Mouse (Mus musculus) layer of hippocampus, adult 2 months (tissue): Measurements from ENCODE around the gene Ppp6r2. TPM values are rescaled to one million over a fixed set of nuclear protein-coding genes. Genes with fewer than 3 reads are reported as not detected.
A peak's percentile ranks its signal among the peaks of the same experiment; 100 is the strongest.

Experiments used
- DNase-seq, 2 experiments: peaks; one replicate each; pipeline ENCODE4 v3.0.0; 2022; ENCODE audit warnings: low spot score in 2 of 2
- H3K27ac ChIP-seq: fragments of 200-600 bp; 2 replicates; pipeline ENCODE4 v1.8.1; 2022
- H3K4me3 ChIP-seq: fragments of 200-600 bp; 2 replicates; pipeline ENCODE4 v1.8.1; 2022; ENCODE audit warnings: mild to moderate bottlenecking
- CTCF ChIP-seq: fragments of 200-600 bp; conservative IDR thresholded peaks from 2 replicates; pipeline ENCODE4 v1.8.1; 2022; ENCODE audit warnings: antibody characterized with exemption, mild to moderate bottlenecking, moderate library complexity
- total RNA-seq, 2 experiments: library from RNA; stranded (reverse); gene quantifications; 2 replicates each; pipeline ENCODE4 v1.2.3; 2021

The Ppp6r2 gene
- total RNA-seq, 2 experiments from 2014 or later: 170 to 172 TPM

- Histone ChIP-seq H3K4me3 (no peak overlapping the region), H3K27ac (peak overlapping the region; percentile 81; the same call in 1 of the 2 replicates)
- no peak for TF ChIP-seq CTCF
- no peak for DNase-seq
These were observed 75.2 kb downstream of the Ppp6r2 start for GRCm38 (mm10) chr15:89286582-89286981.

GRCm38 (mm10) chr15:89288227-89288767 lies 76.9 kb downstream of the Ppp6r2 start:
- no peak overlapping the region for H3K4me3 ChIP-seq
- no peak overlapping the region; the same call in 1 of the 2 replicates for H3K27ac ChIP-seq
- DNase-seq: no peak
- no peak for TF ChIP-seq CTCF

- no peak for DNase-seq
- no peak overlapping the region for H3K4me3 ChIP-seq
- H3K27ac ChIP-seq: no peak overlapping the region; the same call in 1 of the 2 replicates
- no peak for TF ChIP-seq CTCF
These were observed 78.1 kb downstream of the Ppp6r2 start for GRCm38 (mm10) chr15:89289455-89289854.

GRCm38 (mm10) chr15:89291521-89291920 lies 80.2 kb downstream of the Ppp6r2 start:
- no peak for DNase-seq
- no peak for TF ChIP-seq CTCF
- Histone ChIP-seq H3K4me3 (no peak overlapping the region), H3K27ac (no peak overlapping the region)

- Histone ChIP-seq H3K27ac (no peak overlapping the region), H3K4me3 (no peak overlapping the region)
- TF ChIP-seq CTCF: no peak
- DNase-seq: no peak
These were observed 81.4 kb downstream of the Ppp6r2 start for GRCm38 (mm10) chr15:89292795-89293194.

- H3K4me3 ChIP-seq: no peak overlapping the region
- no peak for DNase-seq
- TF ChIP-seq CTCF: no peak
- no peak overlapping the region for H3K27ac ChIP-seq
These were observed 82.4 kb downstream of the Ppp6r2 start for GRCm38 (mm10) chr15:89293778-89294177.

GRCm38 (mm10) chr15:89295580-89296165 lies 84.3 kb downstream of the Ppp6r2 start:
- no peak overlapping the region for H3K4me3 ChIP-seq
- no peak for DNase-seq
- 0 out of 2 replicates have a peak overlapping the region, but pooled peaks have one; percentile 5 for H3K27ac ChIP-seq
- TF ChIP-seq CTCF: no peak

GRCm38 (mm10) chr15:89296465-89296864 lies 85.1 kb downstream of the Ppp6r2 start:
- H3K4me3 ChIP-seq: no peak overlapping the region
- H3K27ac ChIP-seq: peak overlapping the region; percentile 69; the same call in 1 of the 2 replicates
- TF ChIP-seq CTCF: no peak
- DNase-seq: no peak

GRCm38 (mm10) chr15:89297695-89298094 lies 86.3 kb downstream of the Ppp6r2 start:
- Histone ChIP-seq H3K27ac (peak overlapping the region; percentile 69), H3K4me3 (no peak overlapping the region)
- TF ChIP-seq CTCF: no peak
- DNase-seq: peak in 1 of 2 experiments; percentile 65

GRCm38 (mm10) chr15:89300180-89300579 lies 88.8 kb downstream of the Ppp6r2 start:
- no peak overlapping the region for H3K4me3 ChIP-seq
- DNase-seq: no peak
- H3K27ac ChIP-seq: no peak overlapping the region
- TF ChIP-seq CTCF: no peak

- H3K27ac ChIP-seq: no peak overlapping the region
- no peak overlapping the region for H3K4me3 ChIP-seq
- TF ChIP-seq CTCF: no peak
- DNase-seq: no peak
These were observed 89.2 kb downstream of the Ppp6r2 start for GRCm38 (mm10) chr15:89300600-89300999.

- no peak for TF ChIP-seq CTCF
- DNase-seq: no peak
These were observed 94.6 kb downstream of the Ppp6r2 start for GRCm38 (mm10) chr15:89305966-89306365.

GRCm38 (mm10) chr15:89307461-89307860 lies 96.1 kb downstream of the Ppp6r2 start:
- peak overlapping the region; percentile 93 for H3K27ac ChIP-seq
- peak overlapping the region; percentile 23 for H3K4me3 ChIP-seq
- no peak for TF ChIP-seq CTCF
- no peak for DNase-seq

More at GRCm38 (mm10) chr15:89305966-89306365, 94.6 kb downstream of the Ppp6r2 start:
- H3K27ac ChIP-seq: peak overlapping the region; percentile 93; the same call in 1 of the 2 replicates
- no peak overlapping the region for H3K4me3 ChIP-seq
